Mouse (Mus musculus) natural killer cell, adult 2 months (primary cell): Measurements from ENCODE around the gene Ntm.

Experiments
- DNase-seq, 2 experiments: peaks; one replicate each; pipeline ENCODE4 v3.0.0; 2022; ENCODE audit warnings: low spot score in 2 of 2

Ntm gene

GRCm38 (mm10) chr9:29410284-29410683 lies 552.7 kb downstream of the Ntm start:
- DNase-seq, result no peak

GRCm38 (mm10) chr9:29409216-29409907 lies 553.6 kb downstream of the Ntm start:
- no peak for DNase-seq

- no peak for DNase-seq
Observed at GRCm38 (mm10) chr9:29407954-29408353, 555.0 kb downstream of the Ntm start.

- DNase-seq, result no peak
Observed at GRCm38 (mm10) chr9:29406973-29407372, 556.0 kb downstream of the Ntm start.

- no peak for DNase-seq
Observed at GRCm38 (mm10) chr9:29406046-29406445, 556.9 kb downstream of the Ntm start.

- no peak for DNase-seq
Observed at GRCm38 (mm10) chr9:29400151-29400550, 562.8 kb downstream of the Ntm start.

- no peak for DNase-seq
Observed at GRCm38 (mm10) chr9:29396101-29396500, 566.8 kb downstream of the Ntm start.

- DNase-seq, result no peak
Observed at GRCm38 (mm10) chr9:29393136-29393535, 569.8 kb downstream of the Ntm start.

- DNase-seq, result no peak
Observed at GRCm38 (mm10) chr9:29390796-29391517, 572.0 kb downstream of the Ntm start.

- DNase-seq, result no peak
Observed at GRCm38 (mm10) chr9:29389224-29389623, 573.7 kb downstream of the Ntm start.

- no peak for DNase-seq
Observed at GRCm38 (mm10) chr9:29387136-29387535, 575.8 kb downstream of the Ntm start.

- DNase-seq, result no peak
Observed at GRCm38 (mm10) chr9:29377172-29378002, 585.6 kb downstream of the Ntm start.

- DNase-seq, result no peak
Observed at GRCm38 (mm10) chr9:29371341-29371740, 591.6 kb downstream of the Ntm start.

GRCm38 (mm10) chr9:29369621-29370020 lies 593.3 kb downstream of the Ntm start:
- DNase-seq, result no peak

GRCm38 (mm10) chr9:29368291-29368690 lies 594.6 kb downstream of the Ntm start:
- no peak for DNase-seq

GRCm38 (mm10) chr9:29357796-29358195 lies 605.1 kb downstream of the Ntm start:
- DNase-seq, result no peak

- DNase-seq, result no peak
Observed at GRCm38 (mm10) chr9:29342303-29342702, 620.6 kb downstream of the Ntm start.

GRCm38 (mm10) chr9:29341292-29341691 lies 621.6 kb downstream of the Ntm start:
- no peak for DNase-seq

- DNase-seq, result no peak
Observed at GRCm38 (mm10) chr9:29335671-29336070, 627.3 kb downstream of the Ntm start.

GRCm38 (mm10) chr9:29332296-29333090 lies 630.4 kb downstream of the Ntm start:
- DNase-seq, result no peak

- no peak for DNase-seq
Observed at GRCm38 (mm10) chr9:29330486-29330885, 632.5 kb downstream of the Ntm start.

GRCm38 (mm10) chr9:29326283-29326682 lies 636.7 kb downstream of the Ntm start:
- no peak for DNase-seq
